12 mouse cellular contexts compared by ENCODE assay signal in the genomic region with DNA sequence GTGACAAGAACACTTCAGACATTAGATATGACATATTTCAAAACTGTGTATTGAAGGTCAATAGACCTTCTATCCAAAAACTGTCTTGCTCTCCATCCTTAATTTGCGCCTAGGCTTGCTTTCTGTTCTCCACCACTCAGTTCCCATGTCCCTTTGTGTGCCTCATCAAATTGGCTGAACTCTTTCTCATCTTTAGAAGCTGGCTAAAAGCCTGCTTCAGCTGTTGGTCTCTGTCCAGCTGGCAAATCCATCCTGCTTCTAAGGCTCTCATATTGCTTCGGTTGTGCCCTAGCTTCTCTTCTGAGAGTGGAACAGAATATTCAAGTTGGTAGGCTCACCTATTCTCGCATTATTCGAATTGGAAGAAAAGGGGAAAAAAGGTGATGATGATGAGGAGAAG.
A peak's percentile ranks its signal among the peaks of the same experiment; 100 is the strongest.
DNase-seq lines count a peak whose midpoint lies in the region; ATAC-seq lines count a peak whose summit lies in the region.
"Had no signal": no experiment of that assay in that cellular context is flagged by ENCODE, and none has a peak within 500 bp of the region (broad histone marks: within the 10 kb centered on the region; RNA-seq: fewer than 3 reads in every experiment).

No protein-coding gene starts in this region.

- peak; percentile 92 for DNase-seq in heart, adult 11 months
- no peak for DNase-seq in heart, postnatal 25 days (ENCODE audit: low spot score)
- DNase-seq in lung, adult 18-20 months: no peak
- peak; percentile 44 for DNase-seq in gastrocnemius, postnatal 25 days
- peak; percentile 11 for DNase-seq in ovary, postnatal 10 days (ENCODE audit: low spot score)
- DNase-seq in thymus, postnatal 0 days (ENCODE audit: low spot score): no peak
- DNase-seq in thymus, postnatal 25 days: no peak
- DNase-seq: right cerebral cortex, postnatal 14 days had no signal

- H3K9me3 ChIP-seq in lung, embryonic 15.5 days: no peaks in the 10 kb centered on the region
- H3K9me3 ChIP-seq: hindbrain, embryonic 12.5 days; liver, embryonic 15.5 days had no signal

- H3K9ac ChIP-seq in lung, embryonic 15.5 days: no peak overlapping the region
- H3K9ac ChIP-seq: hindbrain, embryonic 12.5 days; liver, embryonic 15.5 days had no signal

- H3K4me3 ChIP-seq in lung, embryonic 15.5 days: no peak overlapping the region
- H3K4me3 ChIP-seq: hindbrain, embryonic 12.5 days; liver, embryonic 15.5 days had no signal

- no peak overlapping the region for H3K4me2 ChIP-seq in lung, embryonic 15.5 days
- H3K4me2 ChIP-seq: hindbrain, embryonic 12.5 days; liver, embryonic 15.5 days had no signal

- H3K27me3 ChIP-seq in lung, embryonic 15.5 days: no peaks in the 10 kb centered on the region
- H3K27me3 ChIP-seq: CH12.LX; hindbrain, embryonic 12.5 days; liver, embryonic 15.5 days had no signal

- peaks cover 7% of the 10 kb centered on the region; the same call in 1 of the 2 replicates for H3K4me1 ChIP-seq in lung, embryonic 15.5 days
- H3K4me1 ChIP-seq: hindbrain, embryonic 12.5 days; liver, embryonic 15.5 days had no signal

- intact Hi-C loops in heart, postnatal 25 days (cut with DNase I): loop anchor here (5.0 to 10.0 kb wide), 2 partner anchors 148 to 320 kb away; no protein-coding TSS in a partner anchor

- H3K27ac ChIP-seq in lung, embryonic 15.5 days: no peak overlapping the region
- H3K27ac ChIP-seq: hindbrain, embryonic 12.5 days; liver, embryonic 15.5 days had no signal

- peak; percentile 70; the same call in 1 of the 2 replicates for ATAC-seq in lung, embryonic 15.5 days (ENCODE audit: borderline replicate concordance, extremely low read depth, low FRiP score, low TSS enrichment)

- H3K36me3 ChIP-seq in lung, embryonic 15.5 days: no peaks in the 10 kb centered on the region
- H3K36me3 ChIP-seq: hindbrain, embryonic 12.5 days; liver, embryonic 15.5 days had no signal

- WGBS in lung, embryonic 15.5 days: 64% methylated on average over 4 of the region's 4 CpGs

Comparison
In these comparisons a context has a peak if more than half of its experiments do, and no peak if none do; other contexts are left out.
1. DNase-seq: peak in heart, adult 11 months (single experiment), gastrocnemius, postnatal 25 days (single experiment) and ovary, postnatal 10 days (single experiment); none in heart, postnatal 25 days (single experiment), lung, adult 18-20 months (0 of 2), thymus, postnatal 0 days (single experiment) and thymus, postnatal 25 days (single experiment).